Mouse (Mus musculus) lung, postnatal 0 days (tissue): ENCODE measurements around the gene Gm9918. TPM values are rescaled to one million over a fixed set of nuclear protein-coding genes. Genes with fewer than 3 reads are reported as not detected.

Experiments used
- ATAC-seq: fragments of 200-750 bp; cut with Nextera tagmentation; 2 replicates; pipeline ENCODE4 v1.8.0; 2017; ENCODE audit warnings: moderate library complexity
- DNase-seq: peaks from one replicate; pipeline ENCODE4 v3.0.0-alpha.2; 2016; ENCODE audit warnings: low spot score
- H3K27ac ChIP-seq: fragments of 300-500 bp; sonication (generic); 2 replicates; pipeline ENCODE4 v1.5.1; 2014; ENCODE audit warnings: antibody characterized with exemption, mild to moderate bottlenecking, low read length, mixed read lengths
- H3K27me3 ChIP-seq: fragments of 300-500 bp; sonication (generic); replicated peaks from 2 replicates; pipeline ENCODE4 v1.6.1; 2014; ENCODE audit warnings: low read length, mixed read lengths; ENCODE audit not compliant: insufficient read depth
- H3K36me3 ChIP-seq: fragments of 300-500 bp; sonication (generic); 2 replicates; pipeline ENCODE4 v1.6.1; 2014; ENCODE audit warnings: low read length, mixed read lengths; ENCODE audit not compliant: insufficient read depth
- H3K4me1 ChIP-seq: fragments of 300-500 bp; sonication (generic); 2 replicates; pipeline ENCODE4 v1.6.1; 2014; ENCODE audit warnings: antibody characterized with exemption, low read depth, low read length, mixed read lengths; ENCODE audit not compliant: insufficient read depth
- H3K4me2 ChIP-seq: fragments of 300-500 bp; sonication (generic); replicated peaks from 2 replicates; pipeline ENCODE4 v1.6.1; 2014; ENCODE audit warnings: low read depth, mild to moderate bottlenecking, low read length, moderate library complexity, mixed read lengths
- H3K4me3 ChIP-seq: fragments of 300-500 bp; sonication (generic); 2 replicates; pipeline ENCODE4 v1.5.1; 2014; ENCODE audit warnings: low read depth, low read length
- H3K9ac ChIP-seq: fragments of 300-500 bp; sonication (generic); replicated peaks from 2 replicates; pipeline ENCODE4 v1.6.1; 2014; ENCODE audit warnings: low read depth, mild to moderate bottlenecking
- H3K9me3 ChIP-seq: fragments of 300-500 bp; sonication (generic); 2 replicates; pipeline ENCODE4 v1.6.1; 2016; ENCODE audit warnings: low read length, mixed read lengths
- CTCF ChIP-seq: IDR thresholded peaks from 2 replicates; pipeline ENCODE4 v1.5.1; 2016; ENCODE audit warnings: antibody characterized with exemption, mild to moderate bottlenecking
- EP300 ChIP-seq: IDR thresholded peaks from 2 replicates; pipeline ENCODE4 v1.6.1; 2016; ENCODE audit warnings: antibody characterized with exemption, mild to moderate bottlenecking, control low read depth
- WGBS: fragments of 180-500 bp; shearing (Covaris S2); extraction: QIAGEN DNeasy Blood & Tissue Kit; methylation state at CpG from one replicate; pipeline ENCODE4 v1.1.7; 2014; 5-methylcytosine and 5-hydroxymethylcytosine counted together
- polyA plus RNA-seq: library from polyadenylated mRNA; unstranded; fragments of >200 nt; fragmentation: Nextera tagmentation; extraction: Ambion mirVana; gene quantifications from 2 replicates; pipeline ENCODE4 v1.2.1, GENCODE M21; 2015

Gm9918 gene
- polyA plus RNA-seq, 1 experiment from 2014 or later = 0.13 TPM

GRCm38 (mm10) chr15:102262582-102262981 lies 7.8 kb upstream of the Gm9918 start:
- DNase-seq = no peak
- Histone ChIP-seq H3K27me3 (no peaks in the 10 kb centered on the region), H3K27ac (no peak overlapping the region), H3K9me3 (no peaks in the 10 kb centered on the region), H3K9ac (no peak overlapping the region), H3K36me3 (no peaks in the 10 kb centered on the region), H3K4me1 (peaks cover 6% of the 10 kb centered on the region), H3K4me2 (no peak overlapping the region), H3K4me3 (no peak overlapping the region)
- no peak for ATAC-seq
- TF ChIP-seq CTCF (no peak), EP300 (no peak)
- 47% methylated on average over 7 of the region's 7 CpGs for WGBS

GRCm38 (mm10) chr15:102263037-102263436 lies 7.3 kb upstream of the Gm9918 start:
- no peak for ATAC-seq
- no peak overlapping the region for H3K27ac ChIP-seq
- H3K36me3 ChIP-seq = no peaks in the 10 kb centered on the region
- peaks cover 4% of the 10 kb centered on the region for H3K4me1 ChIP-seq
- H3K4me3 ChIP-seq = no peak overlapping the region
- no peak overlapping the region for H3K4me2 ChIP-seq
- TF ChIP-seq CTCF = no peak
- no peaks in the 10 kb centered on the region for H3K9me3 ChIP-seq
- H3K9ac ChIP-seq = no peak overlapping the region
- WGBS = 79% methylated on average over 2 of the region's 2 CpGs
- no peaks in the 10 kb centered on the region for H3K27me3 ChIP-seq
- DNase-seq = no peak

GRCm38 (mm10) chr15:102265548-102265947 lies 4.8 kb upstream of the Gm9918 start:
- ATAC-seq (no peak), DNase-seq (no peak)
- Histone ChIP-seq H3K4me2 (no peak overlapping the region), H3K4me3 (no peak overlapping the region), H3K9ac (no peak overlapping the region), H3K27me3 (no peaks in the 10 kb centered on the region), H3K36me3 (no peaks in the 10 kb centered on the region), H3K27ac (no peak overlapping the region), H3K9me3 (no peaks in the 10 kb centered on the region), H3K4me1 (no peaks in the 10 kb centered on the region; the same call in 1 of the 2 replicates)
- TF ChIP-seq EP300 = no peak
- peak; percentile 50 for TF ChIP-seq CTCF
- WGBS = 75% methylated on average over 5 of the region's 5 CpGs

- Histone ChIP-seq H3K27me3 (no peaks in the 10 kb centered on the region), H3K27ac (no peak overlapping the region; the same call in 1 of the 2 replicates), H3K9ac (no peak overlapping the region), H3K36me3 (no peaks in the 10 kb centered on the region), H3K4me3 (no peak overlapping the region), H3K4me2 (no peak overlapping the region), H3K9me3 (no peaks in the 10 kb centered on the region), H3K4me1 (peaks cover 4% of the 10 kb centered on the region; the same call in 1 of the 2 replicates)
- 28% methylated on average over 3 of the region's 3 CpGs for WGBS
- DNase-seq = peak; percentile 31
- ATAC-seq = peak; percentile 44
- TF ChIP-seq EP300 (peak; percentile 41; the same call in 1 of the 2 replicates), CTCF (no peak)
Observed at GRCm38 (mm10) chr15:102271441-102271840, 1.1 kb downstream of the Gm9918 start.

GRCm38 (mm10) chr15:102273982-102274716 lies 3.8 kb downstream of the Gm9918 start:
- ATAC-seq (no peak), DNase-seq (no peak)
- TF ChIP-seq EP300 = no peak
- peak; percentile 46 for TF ChIP-seq CTCF
- no peaks in the 10 kb centered on the region for H3K27me3 ChIP-seq
- 70% methylated on average over 6 of the region's 6 CpGs for WGBS
- H3K9me3 ChIP-seq = no peaks in the 10 kb centered on the region
- H3K9ac ChIP-seq = no peak overlapping the region
- H3K4me3 ChIP-seq = no peak overlapping the region
- H3K4me2 ChIP-seq = no peak overlapping the region
- no peak overlapping the region for H3K27ac ChIP-seq
- peaks cover 6% of the 10 kb centered on the region; the same call in 1 of the 2 replicates for H3K4me1 ChIP-seq
- H3K36me3 ChIP-seq = no peaks in the 10 kb centered on the region

GRCm38 (mm10) chr15:102278726-102279091 lies 8.3 kb downstream of the Gm9918 start:
- Histone ChIP-seq H3K27ac (peak overlapping the region; percentile 17; the same call in 1 of the 2 replicates), H3K4me3 (peak overlapping the region; percentile 84), H3K36me3 (no peaks in the 10 kb centered on the region), H3K9me3 (no peaks in the 10 kb centered on the region), H3K27me3 (no peaks in the 10 kb centered on the region), H3K4me1 (peaks cover 8% of the 10 kb centered on the region), H3K9ac (no peak overlapping the region), H3K4me2 (peak overlapping the region; percentile 73)
- DNase-seq (no peak), ATAC-seq (no peak)
- WGBS = 22% methylated on average over 7 of the region's 7 CpGs
- TF ChIP-seq EP300 (no peak), CTCF (no peak)
